Mouse (Mus musculus) C2C12 (cell line): Measurements from ENCODE around the gene Cpn1. TPM values are rescaled to one million over a fixed set of nuclear protein-coding genes. Genes with fewer than 3 reads are reported as not detected.

ENCODE experiments used
- H3K27me3 ChIP-seq: one replicate; pipeline ENCODE4 v1.6.1; 2011; ENCODE audit not compliant: control insufficient read depth, insufficient read depth, insufficient read length
- H3K36me3 ChIP-seq: one replicate; pipeline ENCODE4 v1.6.1; 2011; ENCODE audit not compliant: control insufficient read depth, insufficient read depth
- H3K4me3 ChIP-seq: one replicate; pipeline ENCODE4 v1.5.1; 2011; ENCODE audit warnings: mild to moderate bottlenecking, control low read depth; ENCODE audit not compliant: poor library complexity, insufficient read depth, severe bottlenecking
- H3K79me2 ChIP-seq: one replicate; pipeline ENCODE4 v1.6.1; 2011; ENCODE audit not compliant: control insufficient read depth, insufficient read depth
- H3K79me3 ChIP-seq: one replicate; pipeline ENCODE4 v1.6.1; 2011; ENCODE audit warnings: low read depth, control low read depth
- H3ac ChIP-seq: one replicate; pipeline ENCODE3; 2011; ENCODE audit warnings: low read depth; ENCODE audit not compliant: control insufficient read depth, insufficient read length
- CEBPB ChIP-seq: IDR thresholded peaks from one replicate; pipeline ENCODE4 v1.6.1; 2011; ENCODE audit warnings: low read depth, mild to moderate bottlenecking, control low read depth, moderate library complexity
- CTCF ChIP-seq: IDR thresholded peaks from one replicate; pipeline ENCODE4 v1.5.1; 2011; ENCODE audit not compliant: control insufficient read depth, insufficient read depth, insufficient read length
- FOSL1 ChIP-seq: IDR thresholded peaks from one replicate; pipeline ENCODE4 v1.8.0; 2011; ENCODE audit warnings: mild to moderate bottlenecking, low read length; ENCODE audit not compliant: poor library complexity, insufficient read depth, severe bottlenecking
- MAX ChIP-seq: IDR thresholded peaks from one replicate; pipeline ENCODE4 v1.6.1; 2011; ENCODE audit warnings: mild to moderate bottlenecking, control low read depth
- MYOD1 ChIP-seq: IDR thresholded peaks from one replicate; pipeline ENCODE4 v1.6.1; 2011; ENCODE audit warnings: low read depth; ENCODE audit not compliant: control insufficient read depth, insufficient read length
- MYOG ChIP-seq: IDR thresholded peaks from one replicate; pipeline ENCODE4 v1.6.1; 2011; ENCODE audit not compliant: control insufficient read depth, insufficient read length; ENCODE audit errors: extremely low read depth
- USF1 ChIP-seq: IDR thresholded peaks from one replicate; pipeline ENCODE4 v1.6.1; 2011; ENCODE audit warnings: low read depth, mild to moderate bottlenecking, control low read depth, moderate library complexity
- polyA plus RNA-seq: library from polyadenylated mRNA; unstranded; fragments of >200 nt; fragmentation: generic; extraction: Trizol; gene quantifications from one replicate; pipeline ENCODE4 v1.2.1, GENCODE M21; 2012; ENCODE audit warnings: missing spikeins

Gene Cpn1
- polyA plus RNA-seq, 1 experiment, result 0.09 TPM

DNA sequence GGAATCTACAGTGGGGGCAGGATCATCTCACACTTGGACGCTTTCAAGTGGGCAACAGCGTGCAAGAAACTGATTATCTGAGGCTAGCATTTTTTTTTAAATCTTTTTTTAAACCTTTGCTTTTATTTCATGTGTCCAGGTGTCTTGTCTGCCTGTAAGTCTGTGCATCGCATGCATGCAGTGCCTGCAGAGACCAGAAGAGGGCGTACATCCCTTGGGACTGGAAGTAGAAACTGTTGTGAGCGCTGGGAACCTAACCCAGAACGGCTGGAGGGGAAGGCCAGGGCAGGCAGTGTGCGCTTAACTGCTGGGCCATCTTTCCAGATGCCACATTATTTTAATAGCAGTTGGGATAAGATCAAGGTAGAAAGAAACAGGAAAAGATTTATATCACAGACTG lies 63.4 kb downstream of the Cpn1 start:
- H3K79me2 ChIP-seq, result peaks cover 20% of the 10 kb centered on the region
- peaks cover 2% of the 10 kb centered on the region for H3K79me3 ChIP-seq
- H3K4me3 ChIP-seq, result no peak overlapping the region
- no peaks in the 10 kb centered on the region for H3K27me3 ChIP-seq
- H3K36me3 ChIP-seq, result no peaks in the 10 kb centered on the region
- TF ChIP-seq USF1, result no peak
- TF ChIP-seq MYOD1, result no peak
- TF ChIP-seq FOSL1, result no peak
- TF ChIP-seq CEBPB, result no peak
- TF ChIP-seq MAX, result no peak
- TF ChIP-seq MYOG, result no peak
- TF ChIP-seq CTCF, result no peak
- no peak overlapping the region for H3ac ChIP-seq

DNA sequence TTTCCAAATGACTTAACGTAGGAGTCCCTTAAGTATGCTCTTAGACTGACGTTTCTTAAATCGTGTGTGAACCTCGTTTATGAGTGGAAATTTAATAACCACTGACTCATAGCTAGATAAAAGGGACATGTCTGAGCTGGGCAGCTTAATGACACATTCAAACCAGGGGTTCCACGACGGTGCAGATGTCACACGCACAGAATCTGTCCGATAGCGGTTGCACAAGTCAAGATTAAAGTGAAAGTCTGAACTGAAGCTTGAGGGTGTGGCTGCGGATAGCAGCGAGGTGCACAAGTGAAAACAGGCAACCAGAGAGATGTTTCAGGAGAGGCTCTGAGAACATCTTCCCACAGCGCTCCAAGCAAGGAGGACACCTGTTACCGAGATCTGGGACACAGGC lies 64.9 kb downstream of the Cpn1 start:
- Histone ChIP-seq H3K79me2 (peaks cover 20% of the 10 kb centered on the region), H3ac (no peak overlapping the region), H3K4me3 (no peak overlapping the region), H3K27me3 (no peaks in the 10 kb centered on the region), H3K79me3 (peaks cover 2% of the 10 kb centered on the region), H3K36me3 (no peaks in the 10 kb centered on the region)
- no peak for TF ChIP-seq MAX
- peak; percentile 54 for TF ChIP-seq CEBPB

DNA sequence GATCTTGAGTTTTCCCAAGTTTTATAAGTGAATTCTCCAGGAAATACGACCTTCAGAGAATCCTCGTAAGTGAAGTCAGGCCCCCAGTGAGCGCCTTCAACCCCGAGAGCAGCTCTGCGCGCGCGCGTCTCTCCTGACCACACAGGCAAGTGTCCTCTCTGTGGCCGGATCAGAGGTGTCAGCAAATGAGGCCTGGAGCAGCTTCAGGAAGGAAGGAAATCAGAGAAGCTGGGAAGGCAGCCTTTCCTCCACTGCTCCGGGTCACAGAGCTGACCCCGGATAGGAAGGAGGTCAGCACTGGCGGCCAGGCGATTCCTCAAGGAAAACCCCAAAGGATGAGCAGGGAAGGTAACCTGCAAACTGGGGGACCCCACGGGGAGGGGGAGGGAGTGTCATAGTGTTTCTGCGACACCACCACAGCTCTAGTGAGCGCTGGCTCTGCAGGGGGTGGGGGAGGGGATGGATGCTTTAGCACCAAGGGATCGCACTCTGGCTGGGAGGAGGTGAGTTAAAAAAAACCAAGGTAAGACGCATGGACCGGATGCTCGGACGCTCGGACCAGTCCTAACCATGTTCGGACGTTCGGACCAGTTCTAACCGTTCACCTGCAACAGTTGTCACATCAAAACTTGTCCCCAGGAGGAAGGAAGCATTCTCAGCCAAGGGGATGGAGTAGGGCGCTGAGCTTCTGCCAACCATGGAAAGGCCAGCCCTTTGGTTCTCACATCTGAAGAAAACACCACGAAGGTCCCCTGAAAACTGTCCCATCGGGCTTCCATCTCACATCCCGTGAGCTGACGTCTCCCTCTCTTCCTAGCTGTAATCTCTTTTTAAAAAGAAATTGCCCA lies 65.7 kb downstream of the Cpn1 start:
- Histone ChIP-seq H3K79me2 (peaks cover 22% of the 10 kb centered on the region), H3K36me3 (no peaks in the 10 kb centered on the region), H3K4me3 (no peak overlapping the region), H3K27me3 (no peaks in the 10 kb centered on the region), H3ac (no peak overlapping the region), H3K79me3 (peaks cover 3% of the 10 kb centered on the region)
- TF ChIP-seq MAX, result no peak
- no peak for TF ChIP-seq MYOD1
- no peak for TF ChIP-seq CTCF
- no peak for TF ChIP-seq FOSL1
- no peak for TF ChIP-seq USF1
- TF ChIP-seq MYOG, result no peak
- no peak for TF ChIP-seq CEBPB

DNA sequence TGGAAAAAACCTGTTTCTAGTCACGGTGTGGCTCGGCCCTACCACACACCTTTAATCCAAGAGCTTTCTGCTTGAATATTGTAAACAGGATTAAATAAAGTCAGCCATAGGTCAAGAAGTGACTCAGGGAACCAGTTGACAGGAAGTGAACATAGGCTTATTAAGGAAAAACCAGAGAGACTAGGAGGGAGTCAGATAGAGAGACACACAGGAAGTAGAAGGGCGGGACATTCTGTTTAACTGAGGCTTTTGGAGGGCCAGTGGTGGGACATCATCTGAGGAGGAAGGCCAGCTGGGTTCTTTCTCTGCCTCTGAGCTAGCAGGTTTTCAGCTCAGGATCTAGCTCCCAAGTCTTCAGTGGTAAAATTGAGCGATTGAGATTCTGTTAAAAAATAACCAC lies 66.5 kb downstream of the Cpn1 start:
- TF ChIP-seq CTCF, result no peak
- no peak for TF ChIP-seq MYOG
- no peak overlapping the region for H3ac ChIP-seq
- peaks cover 24% of the 10 kb centered on the region for H3K79me2 ChIP-seq
- no peaks in the 10 kb centered on the region for H3K27me3 ChIP-seq
- H3K79me3 ChIP-seq, result peaks cover 1% of the 10 kb centered on the region
- no peak overlapping the region for H3K4me3 ChIP-seq
- H3K36me3 ChIP-seq, result no peaks in the 10 kb centered on the region

DNA sequence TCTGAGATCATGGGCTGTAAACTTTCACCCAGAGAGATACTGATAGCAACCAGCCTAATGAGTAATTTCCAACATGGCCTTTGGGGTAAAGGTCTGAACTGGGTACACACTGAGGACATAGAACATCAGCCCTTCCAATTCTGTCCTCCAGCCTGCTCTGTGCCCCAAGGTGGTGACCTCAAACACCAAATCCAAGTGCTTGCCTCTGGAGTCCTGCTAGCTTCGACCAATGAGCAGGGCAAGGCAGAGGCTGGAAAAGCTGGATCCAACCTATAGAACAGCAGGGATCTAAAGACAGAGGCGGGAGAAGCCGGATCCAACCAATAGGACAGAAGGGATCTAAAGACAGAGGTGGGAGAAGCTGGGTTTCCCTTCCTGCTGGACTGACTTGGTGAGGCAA lies 67.5 kb downstream of the Cpn1 start:
- TF ChIP-seq CTCF, result no peak
- TF ChIP-seq MYOG, result no peak
- no peak for TF ChIP-seq FOSL1
- TF ChIP-seq MYOD1, result no peak
- TF ChIP-seq CEBPB, result no peak
- TF ChIP-seq MAX, result no peak
- no peak for TF ChIP-seq USF1
- Histone ChIP-seq H3K36me3 (no peaks in the 10 kb centered on the region), H3K79me3 (peaks cover 1% of the 10 kb centered on the region), H3ac (no peak overlapping the region), H3K27me3 (no peaks in the 10 kb centered on the region), H3K79me2 (peaks cover 24% of the 10 kb centered on the region), H3K4me3 (no peak overlapping the region)

DNA sequence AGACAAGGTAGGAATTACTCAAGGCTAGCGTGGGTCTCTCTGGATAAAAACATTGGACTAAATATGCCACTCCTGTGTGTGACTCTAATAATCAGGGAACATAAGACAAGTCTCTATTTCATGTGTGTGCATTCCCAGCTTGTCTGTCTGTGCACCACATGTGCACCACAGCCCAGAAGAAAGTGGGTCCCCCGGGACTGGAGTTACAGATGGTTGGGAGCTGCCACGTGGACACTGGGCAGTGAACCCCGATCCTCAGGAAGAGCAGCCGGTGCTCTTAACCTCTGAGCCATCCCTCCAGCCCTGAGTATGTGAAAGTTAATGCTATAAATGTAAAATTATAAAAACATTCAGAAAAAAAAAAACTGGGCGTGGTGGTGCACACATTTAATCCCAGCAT lies 68.6 kb downstream of the Cpn1 start:
- H3K4me3 ChIP-seq, result no peak overlapping the region
- H3K27me3 ChIP-seq, result no peaks in the 10 kb centered on the region
- peaks cover 24% of the 10 kb centered on the region for H3K79me2 ChIP-seq
- H3K36me3 ChIP-seq, result no peaks in the 10 kb centered on the region
- H3K79me3 ChIP-seq, result peaks cover 1% of the 10 kb centered on the region
- H3ac ChIP-seq, result no peak overlapping the region
- TF ChIP-seq MYOD1, result no peak
- no peak for TF ChIP-seq USF1
- TF ChIP-seq CTCF, result no peak
- no peak for TF ChIP-seq CEBPB
